Mouse (Mus musculus) subcutaneous adipose tissue, adult 2 months (tissue): ENCODE measurements around the gene Apip. TPM values are rescaled to one million over a fixed set of nuclear protein-coding genes. Genes with fewer than 3 reads are reported as not detected.

Experiments
- polyA plus RNA-seq: library from polyadenylated mRNA; depleted of rRNA; stranded (reverse); fragments of >200 nt; gene quantifications from 2 replicates; pipeline ENCODE4 v1.2.3, GENCODE M21; 2012; ENCODE audit warnings: low replicate concordance; rRNA removed

Apip gene
- polyA plus RNA-seq, result 31.7 and 50.1 TPM in 2 replicates

DNA sequence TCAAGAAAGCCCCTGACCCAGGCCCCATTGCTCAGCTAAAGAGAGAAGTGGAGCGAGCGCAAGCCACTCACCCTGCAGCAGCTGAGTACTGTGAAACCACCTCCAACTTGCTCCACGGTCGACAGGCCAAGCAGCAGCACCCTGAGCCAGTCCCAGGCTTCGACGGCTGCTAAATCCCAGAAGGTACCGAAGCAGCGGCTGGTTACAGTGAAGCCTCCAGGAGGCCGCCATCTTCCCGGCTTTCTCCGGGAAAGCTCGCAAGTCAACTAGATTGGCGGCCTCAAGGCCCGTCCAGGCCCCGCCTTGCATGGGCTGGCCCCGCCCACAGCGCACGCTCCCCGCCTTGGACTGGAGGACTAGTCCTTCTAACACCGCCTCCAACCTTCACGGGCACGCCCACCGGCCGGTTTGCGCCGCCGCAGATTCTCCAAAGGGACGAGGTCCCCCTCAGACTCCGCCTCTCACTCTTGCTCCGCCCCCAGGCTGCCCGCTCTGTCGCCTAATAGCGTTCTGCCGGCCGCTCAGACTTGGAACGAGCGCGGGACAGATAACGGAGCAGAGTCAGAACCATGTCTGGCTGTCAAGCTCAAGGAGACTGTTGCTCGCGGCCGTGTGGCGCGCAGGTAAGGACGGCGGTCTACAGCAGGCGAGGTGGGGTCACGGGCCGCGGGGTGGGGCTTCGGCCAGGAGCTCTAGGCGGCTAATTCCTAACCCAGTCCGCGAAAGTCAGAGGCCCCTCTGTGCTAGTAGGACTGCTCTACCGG lies at the start of gene Apip, which contains the start of gene Pdhx:
Apip (plus strand) TSS at position 457 of the 764 bp plus-strand sequence.
Pdhx (minus strand) TSS at position 295 of the 764 bp plus-strand sequence.

Other genes starting within 250 kb of the Apip start
- gene Cd44, start 172.0 kb upstream of the Apip start, polyA plus RNA-seq, result 21.6 and 47.1 TPM in 2 replicates
- gene Pdhx, start 162 bp upstream of the Apip start, polyA plus RNA-seq, result 38.6 and 50.0 TPM in 2 replicates
- gene Ehf, start 229.6 kb downstream of the Apip start, polyA plus RNA-seq, result 0.20 and 23.1 TPM in 2 replicates